Mouse (Mus musculus) frontal cortex, postnatal 36 days (tissue): Measurements from ENCODE around the gene Fam168b.
A peak's percentile ranks its signal among the peaks of the same experiment; 100 is the strongest.

ENCODE experiments used
- DNase-seq, 2 experiments: peaks; one replicate each; pipeline ENCODE4 v3.0.0; 2022; ENCODE audit warnings: low spot score in 2 of 2

The Fam168b gene

GRCm38 (mm10) chr1:34842887-34843618, at the start of gene Fam168b:
TSS of gene Fam168b (minus strand) at chr1:34843065.
- peak; percentile 81 to 89 for DNase-seq

GRCm38 (mm10) chr1:34892466-34892865, 49.6 kb upstream of the Fam168b start:
- no peak for DNase-seq

- peak; percentile 68 to 74 for DNase-seq
Measured at GRCm38 (mm10) chr1:34891559-34892289, 48.9 kb upstream of the Fam168b start.

GRCm38 (mm10) chr1:34883776-34884175, 40.9 kb upstream of the Fam168b start:
- DNase-seq, result no peak

GRCm38 (mm10) chr1:34879611-34880010, 36.7 kb upstream of the Fam168b start:
- DNase-seq, result no peak

GRCm38 (mm10) chr1:34873551-34873950, 30.7 kb upstream of the Fam168b start:
- no peak for DNase-seq

GRCm38 (mm10) chr1:34871170-34871569, 28.3 kb upstream of the Fam168b start:
- DNase-seq, result no peak

- DNase-seq, result no peak
Measured at GRCm38 (mm10) chr1:34869231-34869630, 26.4 kb upstream of the Fam168b start.

GRCm38 (mm10) chr1:34868391-34868790, 25.5 kb upstream of the Fam168b start:
- DNase-seq, result no peak

- no peak for DNase-seq
Measured at GRCm38 (mm10) chr1:34867574-34867955, 24.7 kb upstream of the Fam168b start.

GRCm38 (mm10) chr1:34866815-34867573, 24.1 kb upstream of the Fam168b start:
- peak; percentile 87 to 94 for DNase-seq

- DNase-seq, result no peak
Measured at GRCm38 (mm10) chr1:34865866-34866265, 23.0 kb upstream of the Fam168b start.

GRCm38 (mm10) chr1:34864243-34864642, 21.4 kb upstream of the Fam168b start:
- no peak for DNase-seq

GRCm38 (mm10) chr1:34863323-34863722, 20.5 kb upstream of the Fam168b start:
- no peak for DNase-seq

GRCm38 (mm10) chr1:34862877-34863276, 20.0 kb upstream of the Fam168b start:
- no peak for DNase-seq

- no peak for DNase-seq
Measured at GRCm38 (mm10) chr1:34860205-34860604, 17.3 kb upstream of the Fam168b start.

- no peak for DNase-seq
Measured at GRCm38 (mm10) chr1:34859761-34860160, 16.9 kb upstream of the Fam168b start.

- no peak for DNase-seq
Measured at GRCm38 (mm10) chr1:34858671-34859070, 15.8 kb upstream of the Fam168b start.

GRCm38 (mm10) chr1:34855056-34855739, 12.3 kb upstream of the Fam168b start:
- DNase-seq, result no peak

- DNase-seq, result no peak
Measured at GRCm38 (mm10) chr1:34853786-34854185, 10.9 kb upstream of the Fam168b start.

GRCm38 (mm10) chr1:34852116-34852878, 9.4 kb upstream of the Fam168b start:
- DNase-seq, result no peak
